ENCODE assay signal across 13 mouse cellular contexts in the genomic region with DNA sequence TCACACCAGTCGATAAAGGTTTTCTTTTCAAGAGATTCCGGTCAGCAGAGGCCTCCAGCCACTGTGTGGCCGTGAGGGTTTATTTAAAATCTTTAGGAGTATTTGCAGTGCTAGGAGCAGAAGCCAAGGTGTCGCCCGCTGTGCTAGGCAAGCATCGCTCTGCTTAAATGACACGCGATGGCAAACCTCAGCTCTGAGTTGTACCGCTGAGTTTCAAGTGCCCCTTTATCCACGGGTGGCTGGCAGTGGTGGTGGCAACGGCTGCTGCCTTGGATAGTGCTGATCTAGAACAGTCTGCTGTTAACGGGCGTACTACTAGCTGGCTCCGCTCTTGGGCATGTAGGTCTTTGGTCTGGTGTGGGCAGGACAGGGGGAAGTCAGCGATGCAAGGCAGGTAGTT.
DNase-seq lines count a peak whose midpoint lies in the region; ATAC-seq and TF ChIP-seq lines count a peak whose summit lies in the region.
"Had no signal": no experiment of that assay in that cellular context is flagged by ENCODE, and none has a peak within 500 bp of the region (broad histone marks: within the 10 kb centered on the region; RNA-seq: fewer than 3 reads in every experiment).

No protein-coding gene starts in this region.

- peaks cover 78% of the 10 kb centered on the region for H3K4me1 ChIP-seq in heart, embryonic 11.5 days (ENCODE audit: control insufficient read depth, insufficient read depth, low read length)
- peaks cover 18% of the 10 kb centered on the region for H3K4me1 ChIP-seq in heart, adult 2 months (ENCODE audit: control insufficient read depth, insufficient read depth, low read length)
- peaks cover 78% of the 10 kb centered on the region for H3K4me1 ChIP-seq in lung, embryonic 15.5 days
- peaks cover 94% of the 10 kb centered on the region for H3K4me1 ChIP-seq in limb, embryonic 10.5 days
- peaks cover 16% of the 10 kb centered on the region for H3K4me1 ChIP-seq in lung, postnatal 0 days (ENCODE audit: insufficient read depth, low read depth, low read length)

- DNase-seq in heart, adult 2 months, result no peak
- DNase-seq in lung, postnatal 14 days, result no peak
- no peak for DNase-seq in limb, embryonic 10.5 days (ENCODE audit: low spot score)
- DNase-seq in urinary bladder, postnatal 25 days (ENCODE audit: low spot score), result no peak
- DNase-seq in lung, postnatal 0 days (ENCODE audit: low spot score), result no peak
- DNase-seq: cerebellum, postnatal 36 days; gastrocnemius, postnatal 25 days; kidney, postnatal 36 days; lung, embryonic 14.5 days had no signal

- H3K4me3 ChIP-seq in heart, embryonic 11.5 days (ENCODE audit: low read depth, low read length), result no peak overlapping the region
- no peak overlapping the region for H3K4me3 ChIP-seq in heart, adult 2 months
- no peak overlapping the region for H3K4me3 ChIP-seq in lung, embryonic 15.5 days
- no peak overlapping the region for H3K4me3 ChIP-seq in limb, embryonic 10.5 days
- H3K4me3 ChIP-seq in lung, postnatal 0 days (ENCODE audit: low read depth, low read length), result no peak overlapping the region

- TF ChIP-seq POLR2A in heart, adult 2 months (IDR thresholded peaks at IDR 0.05; ENCODE audit: insufficient read depth, low read depth, low read length), result no peak

- ATAC-seq in heart, embryonic 11.5 days (replicated peaks; ENCODE audit: insufficient number of reproducible peaks, low FRiP score, low TSS enrichment), result no peak
- ATAC-seq in lung, embryonic 15.5 days (ENCODE audit: borderline replicate concordance, extremely low read depth, low FRiP score, low TSS enrichment), result no peak
- peak; percentile 11 for ATAC-seq in megakaryocyte-erythroid progenitor cell, adult 5-6 weeks (replicated peaks; ENCODE audit: low FRiP score, low TSS enrichment, poor library complexity, severe bottlenecking)
- no peak for ATAC-seq in lung, postnatal 0 days
- ATAC-seq: inflammation-experienced regulatory T-cells, adult 6 months had no signal

- no peaks in the 10 kb centered on the region for H3K36me3 ChIP-seq in heart, embryonic 11.5 days (ENCODE audit: control insufficient read depth, insufficient read depth, low read length)
- no peaks in the 10 kb centered on the region for H3K36me3 ChIP-seq in heart, adult 2 months (ENCODE audit: control insufficient read depth, insufficient read depth, low read length)
- no peaks in the 10 kb centered on the region for H3K36me3 ChIP-seq in lung, embryonic 15.5 days
- no peaks in the 10 kb centered on the region for H3K36me3 ChIP-seq in limb, embryonic 10.5 days
- no peaks in the 10 kb centered on the region for H3K36me3 ChIP-seq in lung, postnatal 0 days (ENCODE audit: insufficient read depth, low read length)

- H3K27ac ChIP-seq in heart, embryonic 11.5 days (ENCODE audit: low read depth, low read length), result 0 out of 2 replicates have a peak overlapping the region, but pooled peaks have one; percentile 32
- H3K27ac ChIP-seq in heart, adult 2 months, result no peak overlapping the region
- H3K27ac ChIP-seq in lung, embryonic 15.5 days, result 0 out of 2 replicates have a peak overlapping the region, but pooled peaks have one; percentile 17
- peak overlapping the region; percentile 73 for H3K27ac ChIP-seq in limb, embryonic 10.5 days
- H3K27ac ChIP-seq in lung, postnatal 0 days (ENCODE audit: low read length), result no peak overlapping the region

- H3K4me2 ChIP-seq in heart, embryonic 11.5 days, result peak overlapping the region; percentile 39
- no peak overlapping the region for H3K4me2 ChIP-seq in lung, embryonic 15.5 days
- H3K4me2 ChIP-seq in lung, postnatal 0 days (replicated peaks; ENCODE audit: low read depth, low read length), result no peak overlapping the region
- H3K4me2 ChIP-seq: lung, embryonic 14.5 days had no signal

- TF ChIP-seq EP300 in heart, adult 2 months (IDR thresholded peaks at IDR 0.05; ENCODE audit: insufficient read depth, low read depth, low read length), result no peak
- TF ChIP-seq EP300 in lung, postnatal 0 days (IDR thresholded peaks at IDR 0.05), result no peak

- H3K27me3 ChIP-seq in heart, embryonic 11.5 days (ENCODE audit: control insufficient read depth, insufficient read depth, low read length), result no peaks in the 10 kb centered on the region
- no peaks in the 10 kb centered on the region for H3K27me3 ChIP-seq in heart, adult 2 months (ENCODE audit: control insufficient read depth, insufficient read depth, low read length)
- H3K27me3 ChIP-seq in lung, embryonic 15.5 days, result no peaks in the 10 kb centered on the region
- peaks cover 13% of the 10 kb centered on the region; the same call in 1 of the 2 replicates for H3K27me3 ChIP-seq in limb, embryonic 10.5 days (ENCODE audit: low read depth, poor library complexity, severe bottlenecking)
- no peaks in the 10 kb centered on the region for H3K27me3 ChIP-seq in lung, postnatal 0 days (replicated peaks; ENCODE audit: insufficient read depth, low read length)

- TF ChIP-seq CTCF in heart, adult 2 months (IDR thresholded peaks at IDR 0.05), result no peak
- no peak for TF ChIP-seq CTCF in lung, postnatal 0 days (IDR thresholded peaks at IDR 0.05)

- H3K9me3 ChIP-seq in heart, embryonic 11.5 days (replicated peaks; ENCODE audit: control insufficient read depth, low read length), result no peaks in the 10 kb centered on the region
- H3K9me3 ChIP-seq in lung, embryonic 15.5 days, result no peaks in the 10 kb centered on the region
- no peaks in the 10 kb centered on the region for H3K9me3 ChIP-seq in limb, embryonic 10.5 days (replicated peaks)
- no peaks in the 10 kb centered on the region for H3K9me3 ChIP-seq in lung, postnatal 0 days (ENCODE audit: low read length)

- WGBS in heart, embryonic 11.5 days (ENCODE audit: insufficient replicate concordance), result 64% methylated on average over 15 of the region's 15 CpGs
- WGBS in heart, adult 2 months, result 73% methylated on average over 15 of the region's 15 CpGs
- WGBS in lung, embryonic 15.5 days, result 58% methylated on average over 15 of the region's 15 CpGs
- WGBS in limb, embryonic 10.5 days, result 82% methylated on average over 15 of the region's 15 CpGs
- WGBS in lung, postnatal 0 days, result 61% methylated on average over 15 of the region's 15 CpGs

- intact Hi-C loops in heart, adult 2 months (cut with DNase I), result no loop called here

- no peaks in the 10 kb centered on the region for H3K79me2 ChIP-seq in heart, adult 2 months (replicated peaks; ENCODE audit: control insufficient read depth, insufficient read depth, low read length)

- no peak overlapping the region for H3K9ac ChIP-seq in heart, embryonic 11.5 days (ENCODE audit: low read depth, low read length)
- no peak overlapping the region for H3K9ac ChIP-seq in heart, adult 2 months (ENCODE audit: low read depth, low read length)
- H3K9ac ChIP-seq in lung, embryonic 15.5 days, result no peak overlapping the region
- H3K9ac ChIP-seq in lung, postnatal 0 days (replicated peaks; ENCODE audit: low read depth), result no peak overlapping the region
- H3K9ac ChIP-seq: lung, embryonic 14.5 days had no signal

Comparison
In these comparisons a context has a peak if more than half of its experiments do, and no peak if none do; other contexts are left out.
1. H3K27ac ChIP-seq: peak in heart, embryonic 11.5 days (single experiment), lung, embryonic 15.5 days (single experiment) and limb, embryonic 10.5 days (single experiment); none in heart, adult 2 months (single experiment) and lung, postnatal 0 days (single experiment).